Mouse (Mus musculus): ENCODE data around the gene Apbb2. TPM values are rescaled to one million over a fixed set of nuclear protein-coding genes. Genes with fewer than 3 reads are reported as not detected.

Gene Apbb2
- polyA plus RNA-seq, 1 experiment from 2014 or later: 5.6 TPM

- TF ChIP-seq CTCF (IDR thresholded peaks at IDR 0.05; ENCODE audit: low read depth) (no peak), EP300 (IDR thresholded peaks at IDR 0.05; ENCODE audit: low read depth) (no peak)
- no peak for DNase-seq
- WGBS (ENCODE audit: insufficient replicate concordance): 56% methylated on average over 4 of the region's 5 CpGs
- H3K9ac ChIP-seq (replicated peaks): no peak overlapping the region
- no peak overlapping the region for H3K27ac ChIP-seq (ENCODE audit: low read depth)
- no peaks in the 10 kb centered on the region for H3K27me3 ChIP-seq (ENCODE audit: insufficient read depth, low read length)
- no peak overlapping the region for H3K4me2 ChIP-seq (ENCODE audit: low read depth, low read length)
- H3K9me3 ChIP-seq (ENCODE audit: low read length): no peaks in the 10 kb centered on the region
- ATAC-seq: no peak
- H3K4me3 ChIP-seq (ENCODE audit: low read depth, low read length): no peak overlapping the region
- no peaks in the 10 kb centered on the region for H3K4me1 ChIP-seq (ENCODE audit: insufficient read depth)
- no peaks in the 10 kb centered on the region for H3K36me3 ChIP-seq (replicated peaks; ENCODE audit: insufficient read depth, low read length)
Observed at GRCm38 (mm10) chr5:66407948-66408347, 210.6 kb downstream of the Apbb2 start.

GRCm38 (mm10) chr5:66406431-66406830 lies 212.2 kb downstream of the Apbb2 start:
- 69% methylated on average over 7 of the region's 7 CpGs for WGBS (ENCODE audit: insufficient replicate concordance)

GRCm38 (mm10) chr5:66405731-66406399 lies 212.7 kb downstream of the Apbb2 start:
- Histone ChIP-seq H3K9ac (replicated peaks) (no peak overlapping the region), H3K27ac (ENCODE audit: low read depth) (no peak overlapping the region), H3K4me2 (ENCODE audit: low read depth, low read length) (no peak overlapping the region), H3K4me1 (ENCODE audit: insufficient read depth) (no peaks in the 10 kb centered on the region), H3K9me3 (ENCODE audit: low read length) (no peaks in the 10 kb centered on the region), H3K4me3 (ENCODE audit: low read depth, low read length) (no peak overlapping the region), H3K27me3 (ENCODE audit: insufficient read depth, low read length) (no peaks in the 10 kb centered on the region), H3K36me3 (replicated peaks; ENCODE audit: insufficient read depth, low read length) (no peaks in the 10 kb centered on the region)
- DNase-seq (no peak), ATAC-seq (no peak)
- 42% methylated on average over 12 of the region's 12 CpGs for WGBS (ENCODE audit: insufficient replicate concordance)
- TF ChIP-seq EP300 (IDR thresholded peaks at IDR 0.05; ENCODE audit: low read depth): no peak
- TF ChIP-seq CTCF (IDR thresholded peaks at IDR 0.05; ENCODE audit: low read depth): no peak

More at GRCm38 (mm10) chr5:66406431-66406830, 212.2 kb downstream of the Apbb2 start:
- Histone ChIP-seq H3K4me1 (ENCODE audit: insufficient read depth) (no peaks in the 10 kb centered on the region), H3K4me3 (ENCODE audit: low read depth, low read length) (no peak overlapping the region), H3K27me3 (ENCODE audit: insufficient read depth, low read length) (no peaks in the 10 kb centered on the region), H3K9ac (replicated peaks) (no peak overlapping the region), H3K9me3 (ENCODE audit: low read length) (no peaks in the 10 kb centered on the region), H3K36me3 (replicated peaks; ENCODE audit: insufficient read depth, low read length) (no peaks in the 10 kb centered on the region), H3K4me2 (ENCODE audit: low read depth, low read length) (no peak overlapping the region), H3K27ac (ENCODE audit: low read depth) (no peak overlapping the region)
- ATAC-seq (no peak), DNase-seq (no peak)
- TF ChIP-seq EP300 (IDR thresholded peaks at IDR 0.05; ENCODE audit: low read depth): no peak
- TF ChIP-seq CTCF (IDR thresholded peaks at IDR 0.05; ENCODE audit: low read depth): no peak

GRCm38 (mm10) chr5:66405305-66405704 lies 213.3 kb downstream of the Apbb2 start:
- ATAC-seq (no peak), DNase-seq (no peak)
- TF ChIP-seq EP300 (IDR thresholded peaks at IDR 0.05; ENCODE audit: low read depth): no peak
- TF ChIP-seq CTCF (IDR thresholded peaks at IDR 0.05; ENCODE audit: low read depth): no peak
- Histone ChIP-seq H3K27me3 (ENCODE audit: insufficient read depth, low read length) (no peaks in the 10 kb centered on the region), H3K4me3 (ENCODE audit: low read depth, low read length) (no peak overlapping the region), H3K9ac (replicated peaks) (no peak overlapping the region), H3K36me3 (replicated peaks; ENCODE audit: insufficient read depth, low read length) (no peaks in the 10 kb centered on the region), H3K27ac (ENCODE audit: low read depth) (no peak overlapping the region), H3K4me2 (ENCODE audit: low read depth, low read length) (no peak overlapping the region), H3K9me3 (ENCODE audit: low read length) (no peaks in the 10 kb centered on the region), H3K4me1 (ENCODE audit: insufficient read depth) (no peaks in the 10 kb centered on the region)
- WGBS (ENCODE audit: insufficient replicate concordance): 80% methylated on average over 6 of the region's 6 CpGs

GRCm38 (mm10) chr5:66400563-66400962 lies 218.0 kb downstream of the Apbb2 start:
- Histone ChIP-seq H3K36me3 (replicated peaks; ENCODE audit: insufficient read depth, low read length) (no peaks in the 10 kb centered on the region), H3K9ac (replicated peaks) (no peak overlapping the region), H3K9me3 (ENCODE audit: low read length) (no peaks in the 10 kb centered on the region), H3K4me1 (ENCODE audit: insufficient read depth) (no peaks in the 10 kb centered on the region), H3K27ac (ENCODE audit: low read depth) (no peak overlapping the region), H3K4me3 (ENCODE audit: low read depth, low read length) (no peak overlapping the region), H3K27me3 (ENCODE audit: insufficient read depth, low read length) (no peaks in the 10 kb centered on the region), H3K4me2 (ENCODE audit: low read depth, low read length) (no peak overlapping the region)
- no peak for TF ChIP-seq EP300 (IDR thresholded peaks at IDR 0.05; ENCODE audit: low read depth)
- no peak for TF ChIP-seq CTCF (IDR thresholded peaks at IDR 0.05; ENCODE audit: low read depth)
- DNase-seq: no peak
- WGBS (ENCODE audit: insufficient replicate concordance): 80% methylated on average over 4 of the region's 4 CpGs
- ATAC-seq: no peak

- Histone ChIP-seq H3K36me3 (replicated peaks; ENCODE audit: insufficient read depth, low read length) (no peaks in the 10 kb centered on the region), H3K4me1 (ENCODE audit: insufficient read depth) (no peaks in the 10 kb centered on the region), H3K27me3 (ENCODE audit: insufficient read depth, low read length) (no peaks in the 10 kb centered on the region), H3K27ac (ENCODE audit: low read depth) (no peak overlapping the region), H3K9me3 (ENCODE audit: low read length) (no peaks in the 10 kb centered on the region), H3K4me3 (ENCODE audit: low read depth, low read length) (no peak overlapping the region), H3K4me2 (ENCODE audit: low read depth, low read length) (no peak overlapping the region), H3K9ac (replicated peaks) (no peak overlapping the region)
- TF ChIP-seq CTCF (IDR thresholded peaks at IDR 0.05; ENCODE audit: low read depth) (no peak), EP300 (IDR thresholded peaks at IDR 0.05; ENCODE audit: low read depth) (no peak)
- ATAC-seq: no peak
- DNase-seq: no peak
- 57% methylated on average over 2 of the region's 2 CpGs for WGBS (ENCODE audit: insufficient replicate concordance)
Observed at GRCm38 (mm10) chr5:66399264-66399620, 219.3 kb downstream of the Apbb2 start.

Measured in liver, postnatal 0 days (tissue).